Mouse (Mus musculus) MN1 (cell line): ENCODE measurements around the gene Adamts20.
"Not testable (repeated sequence)": the region's sequence is repeated elsewhere in the genome, so short reads cannot be mapped to it uniquely, and the experiment has no call there.

Source experiments
- DNase-seq: peaks from one replicate; pipeline ENCODE4 v3.0.0-alpha.2; 2016; ENCODE audit warnings: low spot score

The Adamts20 gene

GRCm38 (mm10) chr15:94444437-94445136, 20.6 kb downstream of the Adamts20 start:
- no peak for DNase-seq

- DNase-seq: no peak
Measured at GRCm38 (mm10) chr15:94444043-94444436, 21.2 kb downstream of the Adamts20 start.

- no peak for DNase-seq
Measured at GRCm38 (mm10) chr15:94443025-94443424, 22.2 kb downstream of the Adamts20 start.

GRCm38 (mm10) chr15:94435532-94435931, 29.7 kb downstream of the Adamts20 start:
- no peak for DNase-seq

- no peak for DNase-seq
Measured at GRCm38 (mm10) chr15:94430681-94431405, 34.4 kb downstream of the Adamts20 start.

GRCm38 (mm10) chr15:94428726-94429125, 36.5 kb downstream of the Adamts20 start:
- no peak for DNase-seq

GRCm38 (mm10) chr15:94427482-94428214, 37.6 kb downstream of the Adamts20 start:
- DNase-seq: no peak

GRCm38 (mm10) chr15:94420526-94420925, 44.7 kb downstream of the Adamts20 start:
- no peak for DNase-seq

- DNase-seq: no peak
Measured at GRCm38 (mm10) chr15:94419167-94419566, 46.1 kb downstream of the Adamts20 start.

- no peak for DNase-seq
Measured at GRCm38 (mm10) chr15:94418427-94418826, 46.8 kb downstream of the Adamts20 start.

GRCm38 (mm10) chr15:94417216-94418155, 47.7 kb downstream of the Adamts20 start:
- no peak for DNase-seq

- DNase-seq: no peak
Measured at GRCm38 (mm10) chr15:94409832-94410231, 55.4 kb downstream of the Adamts20 start.

GRCm38 (mm10) chr15:94406364-94406763, 58.9 kb downstream of the Adamts20 start:
- no peak for DNase-seq

GRCm38 (mm10) chr15:94404071-94404545, 61.1 kb downstream of the Adamts20 start:
- DNase-seq: no peak

- DNase-seq: no peak
Measured at GRCm38 (mm10) chr15:94403461-94404070, 61.7 kb downstream of the Adamts20 start.

- no peak for DNase-seq
Measured at GRCm38 (mm10) chr15:94403018-94403417, 62.2 kb downstream of the Adamts20 start.

- DNase-seq: no peak
Measured at GRCm38 (mm10) chr15:94392737-94393136, 72.5 kb downstream of the Adamts20 start.

- DNase-seq: not testable (repeated sequence)
Measured at GRCm38 (mm10) chr15:94390127-94390526, 75.1 kb downstream of the Adamts20 start.

GRCm38 (mm10) chr15:94379425-94379824, 85.8 kb downstream of the Adamts20 start:
- no peak for DNase-seq

- DNase-seq: no peak
Measured at GRCm38 (mm10) chr15:94372548-94372947, 92.7 kb downstream of the Adamts20 start.

- DNase-seq: no peak
Measured at GRCm38 (mm10) chr15:94349052-94349451, 116.2 kb downstream of the Adamts20 start.
